Mouse (Mus musculus): Measurements from ENCODE around the gene Rrbp1.
A peak's percentile ranks its signal among the peaks of the same experiment; 100 is the strongest.

The Rrbp1 gene

GRCm38 (mm10) chr2:144011080-144011551 is at the start of gene Rrbp1:
Rrbp1 (minus strand) TSS chr2:144011263.
- peak; percentile 99 for DNase-seq

GRCm38 (mm10) chr2:144057735-144058134 is 46.7 kb upstream of the Rrbp1 start:
- DNase-seq: no peak

- no peak for DNase-seq
These were observed 41.5 kb upstream of the Rrbp1 start for GRCm38 (mm10) chr2:144052410-144053065.

GRCm38 (mm10) chr2:144050861-144051260 is 39.8 kb upstream of the Rrbp1 start:
- DNase-seq: no peak

GRCm38 (mm10) chr2:144050146-144050680 is 39.1 kb upstream of the Rrbp1 start:
- DNase-seq: no peak

GRCm38 (mm10) chr2:144046916-144047315 is 35.9 kb upstream of the Rrbp1 start:
- DNase-seq: no peak

GRCm38 (mm10) chr2:144045756-144046560 is 34.9 kb upstream of the Rrbp1 start:
- no peak for DNase-seq

GRCm38 (mm10) chr2:144044726-144045125 is 33.7 kb upstream of the Rrbp1 start:
- DNase-seq: no peak

- DNase-seq: no peak
These were observed 21.6 kb upstream of the Rrbp1 start, which contains the start of gene Banf2 for GRCm38 (mm10) chr2:144032664-144033063. Banf2 (plus strand) TSS chr2:144033059.

GRCm38 (mm10) chr2:144030791-144031190 is 19.7 kb upstream of the Rrbp1 start:
- no peak for DNase-seq

GRCm38 (mm10) chr2:144026456-144026855 is 15.4 kb upstream of the Rrbp1 start:
- DNase-seq: no peak

- no peak for DNase-seq
These were observed 14.3 kb upstream of the Rrbp1 start for GRCm38 (mm10) chr2:144025361-144025760.

- DNase-seq: no peak
These were observed 11.4 kb upstream of the Rrbp1 start for GRCm38 (mm10) chr2:144022441-144022840.

GRCm38 (mm10) chr2:144019971-144020370 is 8.9 kb upstream of the Rrbp1 start:
- no peak for DNase-seq

- DNase-seq: no peak
These were observed 4.8 kb upstream of the Rrbp1 start for GRCm38 (mm10) chr2:144015861-144016260.

- peak; percentile 26 for DNase-seq
These were observed 3.4 kb upstream of the Rrbp1 start for GRCm38 (mm10) chr2:144014481-144014880.

GRCm38 (mm10) chr2:144014051-144014450 is 3.0 kb upstream of the Rrbp1 start:
- no peak for DNase-seq

GRCm38 (mm10) chr2:144010282-144011044 is 600 bp downstream of the Rrbp1 start:
- peak; percentile 88 for DNase-seq

- DNase-seq: peak; percentile 10
These were observed 1.3 kb downstream of the Rrbp1 start for GRCm38 (mm10) chr2:144009551-144010281.

- DNase-seq: no peak
These were observed 2.0 kb downstream of the Rrbp1 start for GRCm38 (mm10) chr2:144009081-144009480.

- DNase-seq: no peak
These were observed 3.9 kb downstream of the Rrbp1 start for GRCm38 (mm10) chr2:144007211-144007610.

- DNase-seq: no peak
These were observed 4.4 kb downstream of the Rrbp1 start for GRCm38 (mm10) chr2:144006686-144007085.
